Mouse (Mus musculus): ENCODE data around the gene Tle6. TPM values are rescaled to one million over a fixed set of nuclear protein-coding genes. Genes with fewer than 3 reads are reported as not detected.

The Tle6 gene
- polyA plus RNA-seq, 1 experiment from 2014 or later, result 7.6 TPM

DNA sequence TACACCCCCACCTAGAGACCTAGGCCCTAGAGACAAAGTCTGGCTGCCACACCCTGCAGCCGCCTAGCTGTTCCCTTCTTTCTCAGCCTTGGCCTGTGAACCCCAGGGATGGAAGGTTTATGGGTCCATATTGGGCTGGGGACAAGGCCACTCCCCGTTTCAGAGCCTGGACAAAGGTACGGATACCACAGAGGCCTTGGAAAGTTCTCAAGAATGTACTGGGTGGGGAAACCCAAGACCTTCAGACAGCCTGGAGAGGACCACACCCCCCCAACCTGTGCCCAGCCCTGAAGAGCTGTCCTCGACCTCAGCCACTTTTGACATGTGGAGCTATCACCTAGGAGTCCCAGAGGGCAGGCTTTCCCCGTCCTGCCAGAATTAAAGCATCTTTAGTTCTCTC is 51.9 kb downstream of the Tle6 start:
- H3K27ac ChIP-seq (replicated peaks), result no peak overlapping the region
- WGBS, result 57% methylated on average over 5 of the region's 5 CpGs
- no peak overlapping the region for H3K4me3 ChIP-seq (ENCODE audit: low read depth, low read length)
- H3K4me2 ChIP-seq (replicated peaks; ENCODE audit: low read depth), result no peak overlapping the region
- no peak for ATAC-seq (ENCODE audit: low FRiP score, low TSS enrichment)
- H3K36me3 ChIP-seq (ENCODE audit: control insufficient read depth, insufficient read depth, low read length), result no peaks in the 10 kb centered on the region
- H3K4me1 ChIP-seq (replicated peaks; ENCODE audit: control insufficient read depth, insufficient read depth), result no peaks in the 10 kb centered on the region; the same call in 1 of the 2 replicates
- no peak overlapping the region for H3K9ac ChIP-seq (ENCODE audit: low read length)
- H3K9me3 ChIP-seq (ENCODE audit: control insufficient read depth, low read length), result no peaks in the 10 kb centered on the region
- no peaks in the 10 kb centered on the region for H3K27me3 ChIP-seq (ENCODE audit: control insufficient read depth, insufficient read depth, low read length)
- no peak for TF ChIP-seq CTCF (IDR thresholded peaks at IDR 0.05; ENCODE audit: low read depth)
- no peak for TF ChIP-seq EP300 (optimal IDR thresholded peaks at IDR 0.05)
- no peak for DNase-seq (ENCODE audit: low spot score)

DNA sequence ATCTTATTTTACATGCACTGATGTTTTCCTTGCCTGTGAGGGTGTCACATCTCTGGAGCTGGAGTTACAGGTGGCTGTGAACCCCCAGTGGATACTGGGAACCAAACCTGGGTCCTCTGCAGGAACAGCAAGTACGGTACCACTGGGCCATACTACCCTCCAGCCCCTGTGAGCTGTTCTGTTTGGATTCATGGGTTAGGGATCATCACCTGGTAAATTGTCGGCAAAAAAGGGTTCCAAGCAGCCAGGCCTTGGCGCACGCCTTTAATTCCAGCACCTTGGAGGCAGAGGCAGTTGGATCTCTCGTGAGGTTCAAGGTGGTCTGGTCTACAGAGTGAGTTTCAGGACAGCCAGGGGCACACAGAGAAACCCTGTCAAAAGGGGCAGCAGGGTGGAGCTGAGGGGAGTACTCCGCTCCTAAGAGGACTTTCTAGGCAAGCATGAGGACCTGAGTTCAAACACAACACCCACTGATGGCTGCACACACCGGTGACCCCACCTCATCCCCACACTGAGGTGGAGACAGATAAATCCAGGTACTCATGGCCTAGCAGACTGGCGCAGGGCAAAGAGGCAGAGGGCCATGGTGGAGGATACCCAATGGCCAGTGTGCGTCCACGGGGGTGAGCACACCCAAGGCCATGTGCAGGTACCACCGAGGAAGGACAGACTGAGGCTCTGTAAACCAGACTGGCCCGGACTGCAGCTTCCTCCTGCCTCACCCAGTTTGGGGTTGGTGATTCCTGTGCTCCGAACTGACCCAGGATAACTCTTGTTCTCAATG is 53.9 kb downstream of the Tle6 start:
- 83% methylated on average over 13 of the region's 13 CpGs for WGBS
- Histone ChIP-seq H3K4me1 (replicated peaks; ENCODE audit: control insufficient read depth, insufficient read depth) (peaks cover 2% of the 10 kb centered on the region; the same call in 1 of the 2 replicates), H3K4me2 (replicated peaks; ENCODE audit: low read depth) (no peak overlapping the region), H3K27me3 (ENCODE audit: control insufficient read depth, insufficient read depth, low read length) (no peaks in the 10 kb centered on the region), H3K9me3 (ENCODE audit: control insufficient read depth, low read length) (no peaks in the 10 kb centered on the region), H3K4me3 (ENCODE audit: low read depth, low read length) (no peak overlapping the region), H3K36me3 (ENCODE audit: control insufficient read depth, insufficient read depth, low read length) (no peaks in the 10 kb centered on the region), H3K27ac (replicated peaks) (peak overlapping the region; percentile 65; the same call in 1 of the 2 replicates), H3K9ac (ENCODE audit: low read length) (no peak overlapping the region)
- ATAC-seq (ENCODE audit: low FRiP score, low TSS enrichment), result no peak
- DNase-seq (ENCODE audit: low spot score), result no peak
- no peak for TF ChIP-seq CTCF (IDR thresholded peaks at IDR 0.05; ENCODE audit: low read depth)
- no peak for TF ChIP-seq EP300 (optimal IDR thresholded peaks at IDR 0.05)

DNA sequence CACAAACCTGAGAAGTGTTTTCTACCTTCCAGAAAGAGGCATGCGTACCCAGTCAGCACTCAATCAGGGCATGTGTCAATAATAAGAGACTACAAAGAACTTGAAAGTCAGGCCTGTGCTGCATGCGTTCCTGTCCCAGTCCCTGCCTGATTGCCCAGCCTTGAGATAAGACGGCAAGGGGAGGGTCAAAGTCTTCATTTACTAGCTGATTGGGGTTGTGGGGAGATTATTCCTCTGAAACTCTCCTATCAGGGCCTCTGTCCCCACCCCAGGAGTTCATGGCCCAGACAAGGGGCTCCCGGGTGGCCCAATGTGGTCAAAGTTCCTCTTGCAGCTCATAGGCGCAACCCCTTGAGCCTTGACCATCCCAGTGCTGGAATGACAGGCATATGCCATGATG is 54.5 kb downstream of the Tle6 start:
- WGBS, result 64% methylated on average over 5 of the region's 5 CpGs
- H3K36me3 ChIP-seq (ENCODE audit: control insufficient read depth, insufficient read depth, low read length), result no peaks in the 10 kb centered on the region
- H3K9me3 ChIP-seq (ENCODE audit: control insufficient read depth, low read length), result no peaks in the 10 kb centered on the region
- peaks cover 2% of the 10 kb centered on the region; the same call in 1 of the 2 replicates for H3K4me1 ChIP-seq (replicated peaks; ENCODE audit: control insufficient read depth, insufficient read depth)
- DNase-seq (ENCODE audit: low spot score), result peak; percentile 77
- H3K4me3 ChIP-seq (ENCODE audit: low read depth, low read length), result no peak overlapping the region
- ATAC-seq (ENCODE audit: low FRiP score, low TSS enrichment), result peak; percentile 26
- H3K4me2 ChIP-seq (replicated peaks; ENCODE audit: low read depth), result no peak overlapping the region
- H3K27me3 ChIP-seq (ENCODE audit: control insufficient read depth, insufficient read depth, low read length), result no peaks in the 10 kb centered on the region
- no peak overlapping the region for H3K9ac ChIP-seq (ENCODE audit: low read length)
- no peak for TF ChIP-seq EP300 (optimal IDR thresholded peaks at IDR 0.05)
- TF ChIP-seq CTCF (IDR thresholded peaks at IDR 0.05; ENCODE audit: low read depth), result no peak
- H3K27ac ChIP-seq (replicated peaks), result peak overlapping the region; percentile 65

DNA sequence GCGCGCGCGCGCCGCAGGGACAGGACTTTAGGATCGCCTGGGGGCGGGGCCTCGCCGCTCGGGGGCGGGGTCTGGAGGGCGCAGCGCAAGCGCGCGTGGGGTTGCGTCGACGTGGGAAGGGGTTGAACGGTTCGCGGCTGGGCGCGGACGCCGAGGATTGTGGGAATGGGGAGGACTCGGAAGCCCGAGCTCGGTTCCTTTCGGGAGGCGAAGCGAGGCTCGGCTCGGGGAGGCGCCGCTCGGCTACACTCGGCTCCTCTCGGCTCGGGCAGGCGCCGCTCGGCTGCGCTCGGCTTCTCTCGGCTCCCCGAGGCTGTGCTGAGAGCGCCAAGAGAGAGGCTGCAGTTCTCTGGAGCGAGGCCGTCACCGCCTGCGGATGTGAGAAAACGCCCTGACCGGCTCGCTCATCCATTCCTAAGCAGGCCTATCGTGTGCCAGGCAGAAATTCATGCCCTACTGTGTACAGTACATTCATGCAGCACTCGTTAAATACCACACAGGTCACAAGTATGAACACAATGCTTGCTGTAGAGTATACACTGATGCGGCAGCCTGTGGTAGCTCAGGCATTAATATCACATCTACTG is 55.6 kb downstream of the Tle6 start, which contains the start of gene Gna11:
Gene Gna11, minus strand, starts transcription at position 30 of the 587 bp plus-strand sequence.
- TF ChIP-seq CTCF (IDR thresholded peaks at IDR 0.05; ENCODE audit: low read depth), result no peak
- no peak for TF ChIP-seq EP300 (optimal IDR thresholded peaks at IDR 0.05)

DNA sequence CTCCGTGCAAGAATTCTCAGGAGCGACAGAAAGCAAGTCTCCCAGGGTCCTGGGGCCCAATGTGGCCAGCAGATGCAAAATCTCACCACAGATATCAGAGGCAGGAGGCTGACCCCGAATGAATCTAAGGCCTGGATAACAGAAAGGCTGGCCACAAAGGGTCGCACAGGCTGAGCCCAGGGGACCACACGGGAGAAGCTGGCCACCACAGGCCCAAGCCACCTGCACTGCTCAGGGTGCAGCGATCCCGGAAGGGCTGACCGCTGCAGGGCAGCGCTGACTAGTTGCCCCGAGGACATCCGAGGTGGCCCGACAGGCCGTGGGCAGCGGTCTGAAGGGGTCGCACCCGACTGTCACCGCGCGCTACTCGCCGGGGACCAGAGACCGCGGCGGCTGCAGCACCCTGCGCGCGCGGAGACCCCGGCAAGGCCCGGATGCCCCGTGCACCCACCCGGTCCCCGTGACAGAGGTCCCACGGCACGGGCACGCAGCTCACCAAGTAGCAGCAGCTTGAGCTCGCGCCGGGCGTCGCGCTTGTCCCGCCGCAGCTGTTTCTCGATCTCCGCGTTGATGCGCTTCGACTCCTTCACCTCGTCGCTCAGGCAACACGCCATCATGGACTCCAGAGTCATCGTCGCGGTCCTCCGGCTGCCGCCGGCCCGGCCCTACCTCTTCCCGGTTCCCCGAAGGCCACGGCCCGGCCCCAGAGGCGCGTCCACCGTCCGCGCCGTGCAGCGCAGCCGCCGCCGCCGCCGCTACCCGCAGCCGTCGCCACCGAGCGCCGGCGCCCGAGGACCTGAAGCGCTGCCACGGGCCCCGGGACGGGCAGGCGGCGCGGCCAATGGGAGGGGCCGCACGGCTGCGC is 56.3 kb downstream of the Tle6 start:
- Histone ChIP-seq H3K9me3 (ENCODE audit: control insufficient read depth, low read length) (no peaks in the 10 kb centered on the region), H3K4me1 (replicated peaks; ENCODE audit: control insufficient read depth, insufficient read depth) (peaks cover 2% of the 10 kb centered on the region; the same call in 1 of the 2 replicates), H3K27ac (replicated peaks) (peak overlapping the region; percentile 75), H3K27me3 (ENCODE audit: control insufficient read depth, insufficient read depth, low read length) (no peaks in the 10 kb centered on the region), H3K36me3 (ENCODE audit: control insufficient read depth, insufficient read depth, low read length) (no peaks in the 10 kb centered on the region), H3K9ac (ENCODE audit: low read length) (peak overlapping the region; percentile 88), H3K4me3 (ENCODE audit: low read depth, low read length) (peak overlapping the region; percentile 90), H3K4me2 (replicated peaks; ENCODE audit: low read depth) (peak overlapping the region; percentile 98)
- ATAC-seq (ENCODE audit: low FRiP score, low TSS enrichment) (no peak; the same call in 1 of the 2 replicates), DNase-seq (ENCODE audit: low spot score) (peak; percentile 38)
- TF ChIP-seq CTCF (IDR thresholded peaks at IDR 0.05; ENCODE audit: low read depth) (no peak), EP300 (optimal IDR thresholded peaks at IDR 0.05) (no peak)
- under 1% methylated on average over 80 of the region's 93 CpGs for WGBS

More for the DNA sequence above, 55.6 kb downstream of the Tle6 start, which contains the start of gene Gna11:
- WGBS, result 2% methylated on average over 40 of the region's 59 CpGs
- Histone ChIP-seq H3K36me3 (ENCODE audit: control insufficient read depth, insufficient read depth, low read length) (no peaks in the 10 kb centered on the region), H3K9ac (ENCODE audit: low read length) (peak within 1 kb of the TSS; percentile 88), H3K4me3 (ENCODE audit: low read depth, low read length) (peak within 1 kb of the TSS; percentile 90), H3K27me3 (ENCODE audit: control insufficient read depth, insufficient read depth, low read length) (no peaks in the 10 kb centered on the region), H3K27ac (replicated peaks) (peak within 1 kb of the TSS; percentile 75), H3K9me3 (ENCODE audit: control insufficient read depth, low read length) (no peaks in the 10 kb centered on the region), H3K4me1 (replicated peaks; ENCODE audit: control insufficient read depth, insufficient read depth) (peaks cover 2% of the 10 kb centered on the region; the same call in 1 of the 2 replicates), H3K4me2 (replicated peaks; ENCODE audit: low read depth) (peak within 1 kb of the TSS; percentile 98)
- ATAC-seq (ENCODE audit: low FRiP score, low TSS enrichment) (peak; percentile 95), DNase-seq (ENCODE audit: low spot score) (peak; percentile 100)

All from stomach, postnatal 0 days (tissue).